Mouse (Mus musculus): ENCODE results near the gene Zfp526.
"Not testable (repeated sequence)": the region's sequence is repeated elsewhere in the genome, so short reads cannot be mapped to it uniquely, and the experiment has no call there.

Gene Zfp526

GRCm38 (mm10) chr7:25240631-25241030 is 19.4 kb downstream of the Zfp526 start:
- no peak for DNase-seq (ENCODE audit: extremely low spot score)

DNA sequence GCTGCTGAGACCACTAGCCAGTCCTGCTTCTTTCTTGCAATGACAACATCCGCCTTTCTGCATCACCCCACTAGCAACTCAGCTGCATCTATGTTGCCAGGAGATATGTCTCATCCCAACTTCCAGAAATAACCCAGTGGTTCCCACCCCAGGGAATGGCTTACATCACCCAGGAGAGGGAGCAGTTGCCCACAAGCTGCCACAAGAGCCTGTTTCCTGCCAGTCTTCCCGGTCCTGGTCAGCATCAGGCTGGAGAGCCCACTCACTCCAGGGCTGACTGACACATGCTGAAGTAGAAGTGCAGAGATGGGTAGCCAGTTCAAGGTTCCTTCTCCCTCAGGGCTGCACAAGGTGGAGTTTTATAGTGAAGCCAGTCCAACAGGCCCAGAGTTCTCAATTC is 19.8 kb downstream of the Zfp526 start:
- DNase-seq (ENCODE audit: extremely low spot score), result peak; percentile 51

- no peak for DNase-seq (ENCODE audit: extremely low spot score)
Observed at GRCm38 (mm10) chr7:25243361-25243760, 22.1 kb downstream of the Zfp526 start.

DNA sequence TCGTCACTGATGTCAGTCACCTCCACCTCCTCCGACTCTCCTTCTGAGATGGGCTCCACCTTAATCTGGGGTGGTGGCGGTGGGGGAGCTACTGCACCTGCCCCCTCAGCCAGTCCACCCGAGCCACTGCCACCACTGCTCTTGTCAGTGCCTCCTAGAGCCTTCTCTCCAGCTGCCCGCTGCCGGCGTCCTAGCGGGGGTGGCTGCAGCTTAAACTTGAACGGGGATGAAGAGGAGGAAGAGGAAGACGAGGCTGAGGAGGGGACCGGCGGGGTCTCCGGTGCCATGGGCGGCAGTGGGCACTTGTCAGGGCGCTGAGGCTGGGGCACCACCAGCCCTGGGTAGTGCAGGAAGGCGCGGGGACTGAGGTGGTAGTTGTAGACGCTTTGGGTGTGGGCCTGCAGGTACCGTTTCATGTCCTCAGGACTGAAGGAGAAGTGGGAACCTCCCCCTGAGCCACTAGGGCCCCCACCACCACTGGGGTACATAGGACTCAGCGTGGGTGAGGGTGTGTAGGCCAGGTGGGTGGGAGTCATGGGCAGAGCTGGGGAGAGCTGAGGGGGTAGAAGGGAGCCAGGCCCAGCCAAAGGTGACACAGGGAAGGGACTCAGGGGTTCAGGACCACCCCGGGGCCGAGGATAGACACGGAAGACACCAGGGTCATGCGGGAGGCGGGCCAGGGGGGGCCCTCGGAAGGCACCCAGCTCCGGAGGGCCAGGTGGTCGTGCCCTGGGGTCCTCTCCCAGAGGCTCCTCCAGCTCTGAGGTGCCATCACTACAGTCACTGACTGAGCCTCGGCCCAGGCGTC is 23.5 kb downstream of the Zfp526 start:
- no peak for DNase-seq (ENCODE audit: extremely low spot score)

DNA sequence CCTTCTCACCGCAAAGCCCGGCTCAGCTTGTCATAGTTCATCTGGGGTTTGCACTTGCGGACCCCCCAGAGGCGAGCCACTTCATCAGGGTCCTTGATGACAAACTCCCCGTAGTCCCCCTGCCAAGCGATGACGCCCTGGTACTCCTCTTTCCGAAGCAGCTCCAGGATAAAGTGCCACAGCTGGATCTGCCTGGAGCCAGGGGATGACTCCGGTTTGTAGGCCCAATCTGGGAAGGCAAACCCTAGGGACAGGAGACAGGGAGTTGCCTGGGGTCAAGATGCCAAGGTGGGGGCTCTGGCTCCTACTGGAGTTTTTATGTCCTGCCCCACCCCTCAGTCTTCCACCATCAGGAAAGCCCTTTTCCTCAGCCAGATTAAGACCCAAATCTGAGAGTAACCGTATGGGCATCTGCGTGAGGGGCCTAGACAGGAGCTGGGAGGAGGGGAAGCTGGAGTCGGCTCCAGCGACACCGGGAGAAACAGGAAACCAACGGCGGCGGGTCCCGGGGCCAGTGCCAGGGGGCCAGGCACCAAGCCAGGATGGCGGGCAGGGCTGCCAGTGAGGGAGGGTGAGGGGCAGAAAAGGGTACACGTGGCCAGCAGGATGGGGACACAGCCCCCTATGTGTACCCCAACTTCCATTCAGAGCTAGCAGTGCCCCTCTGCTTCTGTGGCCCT is 25.0 kb downstream of the Zfp526 start:
- no peak for DNase-seq (ENCODE audit: extremely low spot score)

GRCm38 (mm10) chr7:25246759-25247137 is 25.5 kb downstream of the Zfp526 start:
- DNase-seq (ENCODE audit: extremely low spot score), result no peak

DNA sequence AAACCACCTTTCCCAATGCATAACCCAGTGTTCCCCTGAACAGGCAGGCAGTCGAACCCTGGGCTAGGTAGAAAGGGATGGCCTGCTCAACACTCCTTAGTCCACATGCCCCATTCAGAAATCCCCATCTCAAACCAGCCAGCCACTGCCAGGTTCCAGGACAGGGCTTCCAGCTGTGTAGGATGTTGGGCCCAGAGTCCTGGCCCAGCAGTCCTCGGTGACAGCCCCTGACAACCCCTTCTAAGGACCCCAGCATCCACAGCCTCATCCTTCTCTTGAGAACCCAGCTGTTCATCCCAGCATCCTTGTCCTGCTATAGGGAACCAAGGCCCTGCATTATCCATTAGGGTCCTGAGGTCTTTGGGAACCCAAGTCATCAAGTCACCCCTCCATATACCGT is 26.3 kb downstream of the Zfp526 start:
- no peak for DNase-seq (ENCODE audit: extremely low spot score)

DNA sequence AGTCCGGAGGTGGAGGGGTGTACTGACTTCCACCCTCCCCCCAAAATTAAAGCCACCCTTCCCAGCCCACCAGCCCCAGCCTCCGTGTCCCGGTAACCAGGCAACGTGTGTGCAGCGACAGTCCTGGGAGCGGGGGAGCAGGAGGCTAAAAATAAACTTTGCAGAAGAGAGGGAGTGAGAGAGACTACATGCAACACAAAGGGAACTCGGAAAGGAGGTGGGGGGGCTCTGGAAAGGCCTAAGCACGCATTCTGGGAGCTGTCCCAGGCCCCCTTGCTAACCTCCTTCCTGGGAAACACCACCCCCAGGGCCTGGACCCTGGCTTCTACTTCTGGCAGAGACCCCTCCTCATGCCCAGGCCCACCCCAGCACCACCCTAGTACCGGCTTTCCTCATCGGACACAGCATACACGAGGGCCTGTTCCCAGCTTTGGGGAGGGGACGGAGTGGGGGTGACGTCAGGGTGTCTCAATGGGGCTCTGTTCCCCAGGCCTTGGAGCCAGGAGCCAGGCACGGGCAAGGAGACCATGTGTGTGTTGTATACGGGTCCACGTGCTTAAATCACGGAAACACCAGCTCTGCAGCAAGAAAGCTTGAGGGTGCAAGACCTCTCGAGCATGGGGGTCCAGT is 26.9 kb downstream of the Zfp526 start:
- DNase-seq (ENCODE audit: extremely low spot score), result peak; percentile 57

- no peak for DNase-seq (ENCODE audit: extremely low spot score)
Observed at GRCm38 (mm10) chr7:25248846-25249313, 27.7 kb downstream of the Zfp526 start.

- DNase-seq (ENCODE audit: extremely low spot score), result peak; percentile 92
Observed at GRCm38 (mm10) chr7:25249314-25250140, 28.3 kb downstream of the Zfp526 start.

- peak; percentile 98 for DNase-seq (ENCODE audit: extremely low spot score)
Observed at GRCm38 (mm10) chr7:25250141-25250972, 29.1 kb downstream of the Zfp526 start, which contains the start of gene Erf. TSS of gene Erf (minus strand) at chr7:25250761.

GRCm38 (mm10) chr7:25251071-25251791 is 30.0 kb downstream of the Zfp526 start:
- no peak for DNase-seq (ENCODE audit: extremely low spot score)

DNA sequence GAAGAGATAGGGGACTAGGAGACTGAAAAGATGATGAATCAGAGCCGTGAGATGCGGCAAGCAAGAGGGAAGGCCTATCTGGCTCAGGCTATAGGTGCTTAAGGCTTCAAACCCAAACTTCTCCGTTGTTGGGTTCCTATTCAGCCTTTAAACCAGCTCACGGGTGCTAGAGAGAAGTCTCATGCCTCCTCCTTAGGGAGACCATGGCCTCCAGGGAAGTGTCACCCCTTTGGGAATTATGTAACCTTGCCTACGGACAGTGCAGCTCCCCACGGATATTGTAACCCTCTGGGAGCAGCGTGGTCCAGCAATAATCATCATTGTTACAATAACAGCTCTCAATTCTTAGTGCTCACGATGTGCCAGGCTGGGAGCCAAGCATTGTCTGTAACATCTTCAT is 30.6 kb downstream of the Zfp526 start:
- no peak for DNase-seq (ENCODE audit: extremely low spot score)

GRCm38 (mm10) chr7:25261896-25262295 is 40.7 kb downstream of the Zfp526 start:
- no peak for DNase-seq (ENCODE audit: extremely low spot score)

GRCm38 (mm10) chr7:25263968-25264870 is 43.0 kb downstream of the Zfp526 start:
- DNase-seq (ENCODE audit: extremely low spot score), result no peak

- DNase-seq (ENCODE audit: extremely low spot score), result not testable (repeated sequence)
Observed at GRCm38 (mm10) chr7:25265743-25266142, 44.5 kb downstream of the Zfp526 start.

- no peak for DNase-seq (ENCODE audit: extremely low spot score)
Observed at GRCm38 (mm10) chr7:25266180-25266962, 45.1 kb downstream of the Zfp526 start.

GRCm38 (mm10) chr7:25267301-25267750 is 46.1 kb downstream of the Zfp526 start, which contains the start of gene Cic:
TSS of gene Cic (plus strand) at chr7:25267704.
- DNase-seq (ENCODE audit: extremely low spot score), result peak; percentile 100

Data from embryo, embryonic 9.5 days (tissue).